Mouse (Mus musculus) cerebellum, adult 11-12 months (tissue): ENCODE data around the gene Ubac2.

Source experiments
- DNase-seq: peaks from one replicate; pipeline ENCODE4 v3.0.0; 2022

Ubac2 gene

GRCm38 (mm10) chr14:121895316-121895715 lies 16.9 kb downstream of the Ubac2 start:
- no peak for DNase-seq

GRCm38 (mm10) chr14:121896126-121897090 lies 18.0 kb downstream of the Ubac2 start:
- DNase-seq, result no peak

GRCm38 (mm10) chr14:121897773-121898172 lies 19.4 kb downstream of the Ubac2 start:
- no peak for DNase-seq

GRCm38 (mm10) chr14:121898509-121898908 lies 20.1 kb downstream of the Ubac2 start:
- DNase-seq, result no peak

GRCm38 (mm10) chr14:121899071-121899470 lies 20.7 kb downstream of the Ubac2 start:
- no peak for DNase-seq

GRCm38 (mm10) chr14:121901511-121901910 lies 23.1 kb downstream of the Ubac2 start:
- no peak for DNase-seq

GRCm38 (mm10) chr14:121903381-121903876 lies 25.0 kb downstream of the Ubac2 start:
- no peak for DNase-seq

GRCm38 (mm10) chr14:121904754-121905153 lies 26.3 kb downstream of the Ubac2 start:
- no peak for DNase-seq

- no peak for DNase-seq
These were observed 28.0 kb downstream of the Ubac2 start for GRCm38 (mm10) chr14:121906341-121906991.

GRCm38 (mm10) chr14:121906992-121907681 lies 28.7 kb downstream of the Ubac2 start:
- no peak for DNase-seq

GRCm38 (mm10) chr14:121909868-121910267 lies 31.4 kb downstream of the Ubac2 start:
- DNase-seq, result no peak

- no peak for DNase-seq
These were observed 34.1 kb downstream of the Ubac2 start for GRCm38 (mm10) chr14:121912501-121912900.

- no peak for DNase-seq
These were observed 36.7 kb downstream of the Ubac2 start for GRCm38 (mm10) chr14:121915143-121915542.

- no peak for DNase-seq
These were observed 37.2 kb downstream of the Ubac2 start, which contains the start of gene Gpr18 for GRCm38 (mm10) chr14:121915621-121916020. Gpr18 (minus strand) TSS chr14:121915781.

GRCm38 (mm10) chr14:121916311-121917094 lies 38.1 kb downstream of the Ubac2 start:
- DNase-seq, result no peak

GRCm38 (mm10) chr14:121918266-121918665 lies 39.8 kb downstream of the Ubac2 start:
- no peak for DNase-seq

GRCm38 (mm10) chr14:121919752-121920151 lies 41.3 kb downstream of the Ubac2 start:
- no peak for DNase-seq

GRCm38 (mm10) chr14:121920511-121921124 lies 42.2 kb downstream of the Ubac2 start:
- no peak for DNase-seq

- no peak for DNase-seq
These were observed 43.6 kb downstream of the Ubac2 start for GRCm38 (mm10) chr14:121922016-121922415.

- no peak for DNase-seq
These were observed 44.3 kb downstream of the Ubac2 start for GRCm38 (mm10) chr14:121922731-121923130.

- no peak for DNase-seq
These were observed 46.5 kb downstream of the Ubac2 start for GRCm38 (mm10) chr14:121924876-121925275.

- DNase-seq, result no peak
These were observed 48.5 kb downstream of the Ubac2 start for GRCm38 (mm10) chr14:121926901-121927300.
